Mouse (Mus musculus) spleen, adult 10 weeks (tissue): ENCODE results near the gene Gm3269. TPM values are rescaled to one million over a fixed set of nuclear protein-coding genes. Genes with fewer than 3 reads are reported as not detected.

Source experiments
- polyA plus RNA-seq: library from polyadenylated mRNA; stranded (reverse); fragments of 350-450 nt; fragmentation: Illumina TruSeq; extraction: RNeasy Lipid Tissue Mini Kit (QIAGEN cat#74804); gene quantifications from one replicate; pipeline ENCODE4 v1.2.3, GENCODE M21; 2015; ENCODE audit warnings: low replicate concordance; ENCODE audit not compliant: insufficient read depth

The Gm3269 gene
- not detected for polyA plus RNA-seq

DNA sequence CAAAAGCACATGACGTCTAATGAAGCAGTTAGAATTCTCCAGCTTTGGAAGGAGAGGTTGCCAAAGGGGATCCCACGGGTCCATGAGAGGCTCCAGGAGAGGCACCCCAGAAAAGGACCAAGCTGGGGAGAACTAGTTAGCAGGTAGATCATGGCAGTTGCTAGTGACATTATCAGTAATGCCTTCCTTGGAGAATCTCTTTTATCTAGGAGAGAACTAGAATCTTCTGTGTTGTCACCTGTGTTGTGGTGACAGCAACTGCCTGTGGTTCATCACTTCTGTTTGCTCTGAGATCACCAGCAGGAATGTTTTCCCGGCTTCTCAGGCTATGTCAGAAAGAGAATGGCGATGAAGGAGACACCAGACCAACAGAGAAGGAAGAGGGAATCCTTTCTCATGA is at the start of gene Gm3269:
TSS of gene Gm3269 (plus strand) at position 301 of the 400 bp plus-strand sequence.

GRCm38 (mm10) chr14:4855299-4855980 is 17.5 kb downstream of the Gm3269 start, which contains the start of gene Gm3264:
Gene Gm3264, plus strand, starts transcription at chr14:4855576.

DNA sequence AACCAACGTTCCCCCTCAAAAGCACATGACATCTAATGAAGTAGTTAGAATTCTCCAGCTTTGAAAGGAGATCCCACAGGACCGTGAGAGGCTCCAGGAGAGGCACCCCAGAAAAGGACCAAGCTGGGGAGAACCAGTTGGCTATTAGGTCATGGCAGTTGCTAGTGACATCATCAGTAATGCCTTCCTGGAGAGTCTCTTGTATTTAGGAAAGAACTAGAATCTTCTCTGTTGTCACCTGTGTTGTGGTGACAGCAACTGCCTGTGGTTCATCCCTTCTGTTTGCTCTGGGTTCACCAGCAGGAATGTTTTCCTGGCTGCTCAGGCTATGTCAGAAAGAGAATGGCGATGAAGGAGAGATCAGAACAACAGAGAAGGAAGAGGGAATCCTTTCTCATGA is 54.2 kb downstream of the Gm3269 start, which contains the start of gene Gm3278:
TSS of gene Gm3278 (plus strand) at position 301 of the 400 bp plus-strand sequence.

Other genes starting within 250 kb of the Gm3269 start
- gene Gm8159, start 205.8 kb upstream of the Gm3269 start, polyA plus RNA-seq, result not detected
- gene Gm3239, start 173.9 kb upstream of the Gm3269 start, polyA plus RNA-seq, result not detected
- not detected for gene Gm7876, start 128.9 kb upstream of the Gm3269 start, polyA plus RNA-seq
- not detected for gene Gm3252, start 111.3 kb upstream of the Gm3269 start, polyA plus RNA-seq
- gene Gm9602, start 61.8 kb upstream of the Gm3269 start, polyA plus RNA-seq, result not detected
- not detected for gene Gm3264, start 17.5 kb downstream of the Gm3269 start, polyA plus RNA-seq
- not detected for gene Gm3278, start 54.3 kb downstream of the Gm3269 start, polyA plus RNA-seq
- gene Gm8297, start 145.8 kb downstream of the Gm3269 start, polyA plus RNA-seq, result not detected
- gene Gm3298, start 177.8 kb downstream of the Gm3269 start, polyA plus RNA-seq, result not detected
- gene 4930555G01Rik, start 212.5 kb downstream of the Gm3269 start, polyA plus RNA-seq, result not detected
- 0.37 TPM for gene Gm8281, start 232.9 kb downstream of the Gm3269 start, polyA plus RNA-seq